ENCODE assay signal across 16 mouse cellular contexts in the genomic region with DNA sequence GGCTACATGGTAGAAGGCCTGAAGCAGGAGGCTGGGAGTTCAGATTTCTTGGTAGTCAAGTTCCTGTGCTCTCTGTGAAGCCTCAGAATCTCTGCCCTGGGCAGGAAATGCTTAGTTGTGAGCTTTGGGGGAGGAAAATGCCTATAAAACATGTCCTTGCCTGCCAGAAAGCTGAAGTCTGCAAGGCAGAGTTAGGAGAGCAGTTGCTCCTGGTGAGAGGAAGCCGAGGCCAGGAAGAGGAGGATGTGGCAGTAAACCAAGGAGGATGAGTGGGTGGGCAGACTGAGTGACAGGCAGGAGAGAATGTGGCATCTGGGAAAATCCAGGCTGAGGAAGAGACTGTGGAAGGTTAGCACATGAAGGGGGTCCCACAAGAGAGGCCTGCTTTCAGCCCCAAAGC.
DNase-seq lines count a peak whose midpoint lies in the region; ATAC-seq and TF ChIP-seq lines count a peak whose summit lies in the region.
"Had no signal": no experiment of that assay in that cellular context is flagged by ENCODE, and none has a peak within 500 bp of the region (broad histone marks: within the 10 kb centered on the region; RNA-seq: fewer than 3 reads in every experiment).

No protein-coding gene starts in this region.

- peak overlapping the region; percentile 47 for H3K27ac ChIP-seq in kidney, postnatal 0 days
- no peak overlapping the region for H3K27ac ChIP-seq in forebrain, embryonic 13.5 days
- H3K27ac ChIP-seq: forebrain, embryonic 15.5 days; hindbrain, embryonic 13.5 days; layer of hippocampus, adult 2 months; midbrain, embryonic 13.5 days had no signal

- DNase-seq in frontal cortex, postnatal 36 days (ENCODE audit: low spot score in 2 of 2) = peak; percentile 45 to 58
- no peak for DNase-seq in frontal cortex, postnatal 14 days (ENCODE audit: low spot score in 2 of 2)
- peak; percentile 73 for DNase-seq in kidney, postnatal 0 days (ENCODE audit: low spot score)
- DNase-seq in kidney, postnatal 36 days = no peak
- DNase-seq in urinary bladder, postnatal 36 days (ENCODE audit: low spot score in 2 of 2) = peak; percentile 35 to 40
- DNase-seq in urinary bladder, adult 2 months (ENCODE audit: low spot score) = no peak
- no peak for DNase-seq in cerebellum, postnatal 4 days (ENCODE audit: low spot score in 2 of 2)
- DNase-seq: B cell, adult 2 months; cerebellum, adult 18-20 months; lung, postnatal 10 days had no signal

- ATAC-seq in kidney, postnatal 0 days (replicated peaks; ENCODE audit: low FRiP score, low read depth) = no peak
- ATAC-seq in forebrain, embryonic 13.5 days = no peak
- ATAC-seq: activated CD4-positive, CD25-positive, alpha-beta regulatory T cell, adult 4 months; forebrain, embryonic 15.5 days; midbrain, embryonic 13.5 days had no signal

- 0% methylated on average over 1 of the region's 1 CpGs for WGBS in kidney, postnatal 0 days
- 65% methylated on average over 1 of the region's 1 CpGs for WGBS in forebrain, embryonic 13.5 days

- 0 out of 2 replicates have a peak, but pooled peaks cover 4% of the 10 kb centered on the region for H3K9me3 ChIP-seq in kidney, postnatal 0 days (replicated peaks; ENCODE audit: low read length)
- no peaks in the 10 kb centered on the region for H3K9me3 ChIP-seq in forebrain, embryonic 13.5 days (replicated peaks)
- H3K9me3 ChIP-seq: hindbrain, embryonic 13.5 days; midbrain, embryonic 13.5 days had no signal

- no peak overlapping the region for H3K9ac ChIP-seq in kidney, postnatal 0 days (ENCODE audit: low read depth, low read length)
- no peak overlapping the region for H3K9ac ChIP-seq in forebrain, embryonic 13.5 days
- H3K9ac ChIP-seq: forebrain, embryonic 15.5 days; hindbrain, embryonic 13.5 days; midbrain, embryonic 13.5 days had no signal

- H3K4me1 ChIP-seq in kidney, postnatal 0 days (replicated peaks; ENCODE audit: insufficient read depth, low read length) = peaks cover 10% of the 10 kb centered on the region; the same call in 1 of the 2 replicates
- no peaks in the 10 kb centered on the region for H3K4me1 ChIP-seq in forebrain, embryonic 13.5 days
- H3K4me1 ChIP-seq: forebrain, embryonic 15.5 days; midbrain, embryonic 13.5 days had no signal

- H3K4me2 ChIP-seq in kidney, postnatal 0 days (ENCODE audit: low read length) = no peak overlapping the region
- no peak overlapping the region for H3K4me2 ChIP-seq in forebrain, embryonic 13.5 days
- H3K4me2 ChIP-seq: forebrain, embryonic 15.5 days; hindbrain, embryonic 13.5 days; midbrain, embryonic 13.5 days had no signal

- no peak overlapping the region for H3K4me3 ChIP-seq in kidney, postnatal 0 days (replicated peaks; ENCODE audit: low read depth, low read length)
- no peak overlapping the region for H3K4me3 ChIP-seq in forebrain, embryonic 13.5 days
- H3K4me3 ChIP-seq: forebrain, embryonic 15.5 days; hindbrain, embryonic 13.5 days; layer of hippocampus, adult 2 months; midbrain, embryonic 13.5 days had no signal

- no peaks in the 10 kb centered on the region for H3K36me3 ChIP-seq in kidney, postnatal 0 days (ENCODE audit: insufficient read depth, low read length)
- no peaks in the 10 kb centered on the region for H3K36me3 ChIP-seq in forebrain, embryonic 13.5 days (ENCODE audit: poor library complexity, severe bottlenecking)
- H3K36me3 ChIP-seq: forebrain, embryonic 15.5 days; hindbrain, embryonic 13.5 days; midbrain, embryonic 13.5 days had no signal

- H3K27me3 ChIP-seq in kidney, postnatal 0 days (ENCODE audit: insufficient read depth, low read length) = no peaks in the 10 kb centered on the region
- H3K27me3 ChIP-seq in forebrain, embryonic 13.5 days = no peaks in the 10 kb centered on the region
- H3K27me3 ChIP-seq: forebrain, embryonic 15.5 days; hindbrain, embryonic 13.5 days; midbrain, embryonic 13.5 days had no signal

- no peak for TF ChIP-seq CTCF in kidney, postnatal 0 days (IDR thresholded peaks at IDR 0.05; ENCODE audit: low read depth)

Comparison
In these comparisons a context has a peak if more than half of its experiments do, and no peak if none do; other contexts are left out.
1. DNase-seq: peak in frontal cortex, postnatal 36 days (2 of 2), kidney, postnatal 0 days (single experiment) and urinary bladder, postnatal 36 days (2 of 2); none in frontal cortex, postnatal 14 days (0 of 2), kidney, postnatal 36 days (0 of 2), urinary bladder, adult 2 months (single experiment) and cerebellum, postnatal 4 days (0 of 2).